Mouse (Mus musculus) spleen, postnatal 14 days (tissue): ENCODE results near the gene Mrgpre.
A peak's percentile ranks its signal among the peaks of the same experiment; 100 is the strongest.

Experiments used
- DNase-seq, 2 experiments: peaks; one replicate each; pipeline ENCODE4 v3.0.0; 2021 to 2022; ENCODE audit warnings: low spot score in 2 of 2

Gene Mrgpre

GRCm38 (mm10) chr7:143783996-143784829 is at the start of gene Mrgpre:
TSS of gene Mrgpre (minus strand) at chr7:143784500.
- peak; percentile 19 to 30 for DNase-seq

GRCm38 (mm10) chr7:143833581-143834190 is 49.4 kb upstream of the Mrgpre start:
- no peak for DNase-seq

GRCm38 (mm10) chr7:143832611-143833010 is 48.3 kb upstream of the Mrgpre start:
- no peak for DNase-seq

GRCm38 (mm10) chr7:143832196-143832595 is 47.9 kb upstream of the Mrgpre start:
- DNase-seq: no peak

DNA sequence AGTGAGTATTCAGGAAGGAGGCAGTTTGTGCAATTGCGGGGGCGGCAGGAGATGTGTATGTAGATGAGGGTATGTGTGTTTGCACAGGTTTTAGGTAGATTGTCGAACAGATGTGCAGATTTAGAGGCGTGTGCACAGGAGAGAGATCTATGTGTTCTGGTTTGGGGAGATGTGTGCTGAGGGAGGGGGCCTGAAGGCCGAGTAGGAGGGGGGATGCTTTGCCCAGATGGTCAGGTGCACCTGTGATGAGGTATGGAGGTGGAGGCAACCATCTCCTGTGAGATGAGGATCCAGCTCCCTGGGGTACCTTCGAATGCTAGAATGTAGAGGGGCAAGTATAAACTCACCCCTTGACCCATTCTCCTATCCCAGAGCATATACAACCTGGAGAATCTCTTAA is 46.1 kb upstream of the Mrgpre start:
- DNase-seq: no peak

GRCm38 (mm10) chr7:143829504-143830331 is 45.4 kb upstream of the Mrgpre start:
- DNase-seq: peak; percentile 81 to 86

DNA sequence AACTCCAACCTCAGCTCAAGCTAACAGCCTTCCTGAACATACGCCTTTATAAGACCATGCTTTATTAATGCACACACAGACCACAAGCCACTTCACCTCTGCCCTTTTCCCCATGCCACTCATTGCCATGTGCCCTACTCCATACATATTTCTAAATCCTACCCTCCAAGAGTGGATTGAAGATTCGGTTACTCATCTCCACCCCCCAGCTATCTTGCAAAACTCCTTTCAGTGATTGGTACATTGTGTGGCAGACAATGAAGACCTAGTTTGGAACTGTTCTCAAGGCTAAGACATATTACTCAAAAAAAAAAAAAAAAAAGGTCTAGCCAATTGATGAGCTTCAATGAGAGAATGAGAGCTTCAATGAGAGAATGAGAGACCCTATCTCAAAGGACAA is 42.7 kb upstream of the Mrgpre start:
- DNase-seq: no peak

DNA sequence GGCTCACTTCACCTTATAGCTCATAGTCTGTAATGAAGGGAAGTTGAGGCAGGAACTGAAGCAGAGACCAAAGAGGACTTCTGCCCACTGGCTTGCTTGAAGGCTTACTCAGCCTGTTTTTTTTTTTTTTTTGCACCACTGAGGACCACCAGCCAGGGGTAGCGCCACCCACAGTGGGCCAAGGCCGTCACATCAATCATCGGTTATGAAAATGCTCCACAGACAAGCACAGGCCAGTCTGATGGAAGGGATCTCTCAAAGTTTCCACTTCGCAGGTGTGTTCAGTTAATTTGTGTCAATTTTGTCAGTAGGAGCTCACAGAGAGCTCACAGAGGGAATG is 38.9 kb upstream of the Mrgpre start:
- DNase-seq: no peak

GRCm38 (mm10) chr7:143822375-143823265 is 38.3 kb upstream of the Mrgpre start, which contains the start of the genes Nadsyn1 and Dhcr7:
TSS of gene Nadsyn1 (minus strand) at chr7:143822849.
TSS of gene Dhcr7 (plus strand) at chr7:143823145.
- peak; percentile 97 for DNase-seq

DNA sequence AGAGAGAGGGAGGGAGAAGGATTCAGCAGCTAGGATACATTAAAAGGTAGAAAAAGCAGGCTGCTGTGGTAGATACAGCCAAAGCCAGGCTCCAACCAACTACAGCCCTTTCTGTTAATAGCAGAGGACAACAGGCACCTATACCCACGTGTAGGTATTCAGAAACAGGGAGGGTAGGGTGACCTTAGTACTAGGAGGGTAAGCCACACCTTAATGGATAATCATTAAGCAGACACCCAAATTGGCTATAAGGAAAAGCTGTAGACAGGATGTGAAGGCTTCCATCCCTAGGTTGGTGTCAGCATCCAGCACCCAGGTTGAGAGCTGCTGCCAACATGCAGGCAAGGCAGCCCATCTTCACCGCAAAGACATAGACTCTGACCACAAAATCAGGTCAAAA is 36.9 kb upstream of the Mrgpre start:
- no peak for DNase-seq

- no peak for DNase-seq
These were observed 34.9 kb upstream of the Mrgpre start for GRCm38 (mm10) chr7:143819201-143819600.

- peak in 1 of 2 experiments; percentile 15 for DNase-seq
These were observed 24.6 kb upstream of the Mrgpre start for GRCm38 (mm10) chr7:143808909-143809308.

GRCm38 (mm10) chr7:143805199-143805624 is 20.9 kb upstream of the Mrgpre start:
- no peak for DNase-seq

DNA sequence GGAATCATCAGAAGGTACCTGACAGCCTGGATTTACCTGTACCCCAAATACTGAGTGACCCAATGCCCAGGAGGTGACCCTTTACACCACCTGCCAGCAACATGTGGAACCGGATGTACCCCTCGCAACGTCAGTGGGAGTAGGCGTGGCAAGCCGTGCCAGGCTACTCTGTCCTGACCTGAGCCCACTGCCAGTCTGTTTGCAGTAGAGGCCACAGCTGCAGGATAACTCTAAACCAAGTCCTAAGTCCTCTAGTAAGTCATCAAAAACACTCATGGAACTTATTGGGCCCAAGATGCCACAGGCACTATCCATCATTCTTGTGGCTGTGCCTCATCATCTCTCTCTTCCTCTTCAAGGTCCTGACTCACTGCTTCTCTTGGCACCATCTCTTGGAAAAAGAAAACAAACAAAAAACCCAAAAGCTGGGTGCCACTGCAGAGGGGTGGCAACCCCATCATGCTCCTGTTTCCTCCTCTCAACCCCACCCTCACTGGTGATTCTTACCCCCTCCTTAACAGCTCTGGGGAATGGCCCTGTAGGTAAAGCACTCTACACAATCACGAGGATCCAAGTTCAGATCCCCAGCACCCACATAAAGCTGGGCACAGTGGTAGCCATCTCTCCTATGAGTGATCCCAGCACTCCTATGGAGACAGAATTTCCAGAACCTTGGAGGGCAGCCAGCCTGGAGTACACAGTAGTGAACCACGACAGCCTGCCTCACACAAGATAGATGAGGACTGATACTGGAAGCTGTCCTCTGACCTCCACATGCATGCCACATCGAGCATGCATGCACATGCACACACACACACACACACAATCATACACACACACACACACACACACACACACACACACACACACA is 17.1 kb upstream of the Mrgpre start:
- no peak for DNase-seq

DNA sequence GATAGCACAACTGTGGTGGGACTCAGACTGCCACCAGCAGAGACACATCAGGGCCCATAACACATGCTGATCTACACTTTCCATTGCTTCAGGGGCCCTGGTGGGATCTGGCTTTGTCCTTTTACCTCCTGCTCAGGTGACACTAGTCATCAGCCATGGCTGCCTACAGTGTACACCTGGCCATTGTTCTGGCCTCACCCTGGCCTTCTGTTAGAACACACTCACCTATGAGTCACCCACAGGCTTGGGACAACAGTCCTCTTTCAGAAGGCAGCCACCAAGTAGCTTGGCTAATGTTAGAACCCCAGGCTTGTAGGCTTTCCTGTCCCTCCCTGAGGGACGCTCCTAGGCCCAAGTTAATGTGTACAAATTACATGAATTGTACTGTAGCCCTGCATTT is 16.5 kb upstream of the Mrgpre start:
- DNase-seq: no peak

DNA sequence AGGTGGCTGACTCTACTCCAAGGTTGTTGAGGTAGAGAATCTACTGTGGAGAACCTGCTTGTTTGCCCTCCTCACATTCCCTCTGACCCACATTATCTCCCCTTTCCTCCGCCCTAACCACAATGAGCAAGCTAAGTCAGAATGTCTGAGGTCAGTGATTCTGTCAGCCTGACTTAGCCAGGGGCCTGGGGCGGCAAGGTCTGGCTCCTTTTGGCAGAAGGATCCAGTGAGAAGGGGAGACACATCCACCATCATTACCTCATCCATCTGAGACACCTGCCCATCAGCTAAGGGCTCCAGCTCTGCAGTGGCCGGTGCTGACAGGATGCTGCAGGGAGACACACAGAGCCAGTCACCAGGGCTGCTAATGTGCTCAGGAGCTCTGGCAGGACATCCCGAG is 14.5 kb upstream of the Mrgpre start:
- no peak for DNase-seq

DNA sequence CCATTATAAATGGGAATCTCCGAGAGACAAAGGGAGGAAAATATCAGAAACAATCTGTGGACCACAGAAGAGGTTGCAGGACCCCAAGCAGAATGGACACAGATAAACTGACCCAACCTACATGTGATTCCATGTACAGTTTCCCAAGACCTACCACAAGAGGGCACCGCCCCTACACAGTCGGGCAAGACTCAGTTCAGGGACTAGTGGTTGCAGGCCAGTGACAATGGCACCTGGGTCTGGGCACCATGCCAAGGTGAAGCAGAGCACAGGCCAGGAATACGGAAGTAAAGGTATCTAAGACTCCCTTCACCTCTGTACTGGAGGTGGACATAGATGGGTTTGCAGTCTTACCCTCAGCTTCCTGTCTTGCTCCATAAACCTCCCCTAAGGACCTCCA is 8.8 kb upstream of the Mrgpre start:
- DNase-seq: peak in 1 of 2 experiments; percentile 37

DNA sequence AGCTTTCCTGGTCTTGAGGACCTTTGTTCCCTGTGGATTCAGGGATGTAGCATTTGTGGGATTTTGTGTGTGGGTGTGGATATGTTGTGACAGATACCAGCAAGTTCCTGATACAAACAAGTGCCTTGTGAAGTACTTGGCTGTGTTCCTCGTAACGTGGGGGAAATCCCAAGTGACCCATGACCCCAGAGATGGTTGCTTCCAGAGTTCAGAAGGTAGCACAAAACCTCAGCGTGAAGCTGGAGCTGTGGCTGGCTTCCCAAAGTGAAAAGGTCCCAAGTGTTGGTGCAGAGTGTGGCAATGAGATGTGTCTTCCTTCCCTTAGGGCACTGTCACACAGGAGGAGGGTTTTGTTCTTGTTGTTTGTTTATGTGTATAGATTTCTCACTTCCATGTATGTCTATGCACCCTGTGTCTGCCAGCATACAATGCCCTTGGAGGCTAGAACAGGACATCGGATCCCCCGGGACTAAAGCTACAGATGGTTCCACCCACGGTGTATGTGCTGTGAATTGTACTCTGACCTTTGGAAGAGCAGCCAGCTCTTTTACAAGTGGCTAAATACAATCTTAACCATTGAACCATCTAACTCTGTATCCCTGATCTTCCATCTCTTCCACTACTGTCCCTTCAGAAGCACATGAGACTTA is 8.2 kb upstream of the Mrgpre start:
- no peak for DNase-seq

- no peak for DNase-seq
These were observed 813 bp downstream of the Mrgpre start for GRCm38 (mm10) chr7:143783378-143783995.
